Mouse (Mus musculus): ENCODE data around the gene Dkkl1.

Dkkl1 gene

DNA sequence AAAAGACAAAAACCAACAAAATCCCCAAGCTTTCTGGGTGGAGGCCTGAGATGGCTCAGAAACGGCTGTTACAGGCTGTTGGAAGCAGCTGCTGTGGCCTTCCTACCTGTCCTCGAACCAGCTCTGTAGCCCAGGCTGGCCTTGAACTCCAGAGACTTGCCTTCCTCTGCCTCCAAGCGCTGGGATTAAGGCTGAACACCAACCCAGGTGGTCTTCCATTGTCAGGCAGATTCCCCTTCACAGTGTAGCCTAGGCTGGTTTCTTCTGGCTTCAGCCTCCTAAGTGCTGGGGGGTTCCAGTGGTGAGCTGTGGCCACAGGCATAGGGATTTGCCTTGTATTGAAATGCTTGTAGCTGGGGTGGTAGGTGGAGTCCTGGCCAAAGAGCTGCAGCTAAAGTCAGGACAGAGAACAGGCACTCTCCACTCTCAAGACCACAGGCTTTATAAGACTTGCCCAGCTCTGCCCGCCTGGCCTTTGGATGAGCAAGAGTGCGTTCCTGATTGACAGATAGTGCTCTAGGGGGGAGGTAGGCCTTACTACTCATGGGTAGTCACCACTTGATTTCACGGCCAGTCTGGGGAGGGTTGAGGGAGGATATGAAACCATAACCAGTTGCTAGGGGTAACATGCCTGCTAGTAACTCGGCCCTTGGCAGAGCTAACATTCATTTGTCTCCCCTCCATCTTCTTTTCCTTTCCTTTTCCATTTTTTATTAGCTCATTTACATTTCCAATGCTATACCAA, 17.7 kb upstream of the Dkkl1 start:
- no peak for DNase-seq (ENCODE audit: low spot score in 2 of 2)

GRCm38 (mm10) chr7:45229046-45229445, 17.1 kb upstream of the Dkkl1 start:
- no peak for DNase-seq (ENCODE audit: low spot score in 2 of 2)

GRCm38 (mm10) chr7:45228548-45228947, 16.6 kb upstream of the Dkkl1 start:
- DNase-seq (ENCODE audit: low spot score in 2 of 2): no peak

- DNase-seq (ENCODE audit: low spot score in 2 of 2): no peak
Measured at GRCm38 (mm10) chr7:45226421-45226820, 14.5 kb upstream of the Dkkl1 start.

DNA sequence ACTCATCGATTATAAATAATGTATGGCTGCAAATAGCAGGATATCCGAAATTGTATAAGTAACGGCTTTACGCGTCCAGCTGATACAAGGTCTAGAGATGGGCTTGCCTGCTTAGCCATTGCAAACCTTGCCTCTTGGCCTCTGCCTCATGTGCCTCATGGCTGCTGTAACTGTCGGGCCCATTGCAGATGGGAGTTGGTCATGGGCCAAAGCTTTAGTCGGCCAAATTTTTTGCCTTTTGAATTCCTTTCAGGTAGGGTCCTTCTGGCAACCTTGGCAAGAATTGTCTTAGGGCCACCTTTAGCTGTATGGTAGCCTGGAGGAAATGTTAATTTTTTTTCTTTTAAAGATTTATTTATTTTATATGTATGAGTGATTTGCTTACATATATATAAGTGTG, 12.9 kb upstream of the Dkkl1 start:
- no peak for DNase-seq (ENCODE audit: low spot score in 2 of 2)

DNA sequence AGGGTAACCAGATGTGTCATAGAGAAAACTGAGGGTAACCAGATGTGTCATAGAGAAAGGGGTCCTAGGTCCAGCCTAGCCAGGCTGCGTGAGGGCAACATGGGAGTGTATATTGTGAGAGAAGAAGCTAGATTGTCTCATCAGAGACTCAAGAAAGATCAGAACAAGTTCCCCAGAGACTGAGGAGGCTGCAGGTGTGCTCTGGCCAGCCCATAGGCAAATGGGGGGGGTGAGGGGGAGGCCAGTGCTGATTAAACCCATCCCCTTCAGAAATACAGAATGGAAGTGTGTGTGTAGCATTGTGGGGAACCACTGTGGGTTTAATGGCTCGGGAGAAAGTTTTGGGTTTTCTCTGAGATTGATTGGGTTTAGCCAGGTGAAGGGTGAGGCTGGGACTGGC, 9.7 kb upstream of the Dkkl1 start:
- DNase-seq (ENCODE audit: low spot score in 2 of 2): no peak

DNA sequence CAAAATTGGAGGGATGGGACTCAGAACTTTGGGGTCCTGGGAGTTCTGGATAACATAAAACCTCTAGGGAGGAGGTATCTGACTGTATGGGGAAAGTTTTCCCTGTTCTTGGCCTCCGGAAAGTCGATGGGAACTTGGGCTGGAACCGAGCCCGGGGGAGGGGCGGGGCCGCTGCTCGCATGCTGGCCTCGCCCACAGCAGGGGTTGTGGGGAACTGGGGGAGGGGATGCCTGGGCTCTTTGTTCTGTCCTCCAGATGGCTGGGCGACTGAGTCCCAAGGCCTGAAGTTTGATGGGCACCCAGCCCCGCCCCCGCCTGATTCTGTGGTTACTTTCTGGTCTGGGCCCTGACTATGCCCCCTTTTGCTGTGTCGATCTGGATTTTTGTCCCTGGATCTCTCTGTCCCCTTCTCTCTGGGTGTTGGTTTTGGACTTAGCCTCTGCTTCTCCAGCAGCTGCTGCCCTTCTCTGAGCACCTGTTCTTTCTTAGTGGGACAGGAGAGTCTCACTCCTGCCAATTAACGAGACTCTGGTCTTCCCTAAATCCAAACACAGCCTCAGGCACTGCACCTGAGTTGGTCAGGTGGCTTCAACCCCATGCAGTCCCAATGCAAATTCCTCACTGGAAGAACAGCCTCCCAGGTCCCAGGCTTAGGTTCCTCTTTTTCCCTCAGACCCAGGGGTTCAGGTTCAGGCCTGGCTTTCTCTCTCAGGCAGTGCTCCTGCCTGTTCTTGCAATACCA, 4.7 kb upstream of the Dkkl1 start:
- DNase-seq (ENCODE audit: low spot score in 2 of 2): peak; percentile 77 to 84

- peak in 1 of 2 experiments; percentile 74 for DNase-seq (ENCODE audit: low spot score in 2 of 2)
Measured at GRCm38 (mm10) chr7:45215673-45216441, 3.9 kb upstream of the Dkkl1 start, which contains the start of gene Tead2. TSS of gene Tead2 (plus strand) at chr7:45215753.

DNA sequence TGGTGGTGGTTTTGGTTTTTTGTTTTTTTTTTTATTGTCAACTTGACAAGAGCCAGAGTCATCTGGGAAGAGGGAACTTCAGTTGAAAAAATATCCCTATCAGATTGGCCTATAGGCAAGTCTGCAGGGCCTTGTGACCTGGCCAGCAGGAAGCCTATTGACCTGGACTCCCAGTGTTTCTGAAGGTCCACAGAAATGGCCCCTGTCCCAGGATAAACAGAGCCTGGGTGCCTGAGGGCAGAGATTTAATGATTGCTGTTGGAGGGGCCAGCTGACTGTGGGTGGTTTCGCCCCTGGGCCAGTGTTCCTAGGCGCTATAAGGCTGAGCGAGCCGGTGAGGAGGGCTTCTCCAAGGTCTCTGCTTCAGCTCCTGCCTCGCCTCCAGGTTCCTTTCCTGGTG, 1.8 kb upstream of the Dkkl1 start:
- DNase-seq (ENCODE audit: low spot score in 2 of 2): no peak

DNA sequence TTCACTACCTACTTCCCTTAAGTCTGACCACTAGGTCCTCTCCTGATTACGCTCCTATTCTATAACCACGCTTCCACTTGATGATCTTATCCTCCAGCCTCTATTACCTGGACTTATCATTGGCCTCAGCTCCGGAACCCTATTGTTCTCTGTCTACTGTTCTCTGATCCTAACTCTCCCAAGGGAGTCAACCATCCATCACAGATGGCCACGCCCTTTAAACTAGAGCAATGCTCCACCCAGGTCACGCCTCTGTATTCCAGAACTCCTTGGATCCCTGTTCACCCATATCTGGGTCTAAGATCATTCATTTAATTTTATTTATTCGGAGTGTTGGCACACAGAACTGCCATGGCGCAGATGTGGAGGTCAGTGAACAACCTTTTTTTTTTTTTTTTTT, 409 bp upstream of the Dkkl1 start:
- no peak for DNase-seq (ENCODE audit: low spot score in 2 of 2)

GRCm38 (mm10) chr7:45211070-45211469, 877 bp downstream of the Dkkl1 start:
- DNase-seq (ENCODE audit: low spot score in 2 of 2): no peak

DNA sequence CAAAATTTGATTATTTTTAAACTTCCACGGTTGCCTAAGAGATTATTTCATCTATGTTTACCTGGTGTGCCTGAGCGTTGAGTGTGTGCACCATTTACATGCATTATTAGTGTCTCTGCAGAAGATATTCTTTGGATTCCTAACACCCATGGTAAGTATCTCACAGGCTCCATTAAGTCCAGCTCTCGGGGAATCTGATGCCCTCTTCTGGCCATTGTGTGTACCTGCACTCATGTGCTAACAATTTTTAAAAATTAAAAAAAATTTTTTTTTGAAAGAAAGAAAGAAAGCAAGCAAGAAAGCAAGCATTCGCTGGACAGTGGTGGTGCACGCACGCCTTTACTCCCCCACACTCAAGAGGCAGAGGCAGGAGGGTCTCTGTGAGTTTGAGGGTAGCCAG, 3.7 kb downstream of the Dkkl1 start:
- DNase-seq (ENCODE audit: low spot score in 2 of 2): no peak

DNA sequence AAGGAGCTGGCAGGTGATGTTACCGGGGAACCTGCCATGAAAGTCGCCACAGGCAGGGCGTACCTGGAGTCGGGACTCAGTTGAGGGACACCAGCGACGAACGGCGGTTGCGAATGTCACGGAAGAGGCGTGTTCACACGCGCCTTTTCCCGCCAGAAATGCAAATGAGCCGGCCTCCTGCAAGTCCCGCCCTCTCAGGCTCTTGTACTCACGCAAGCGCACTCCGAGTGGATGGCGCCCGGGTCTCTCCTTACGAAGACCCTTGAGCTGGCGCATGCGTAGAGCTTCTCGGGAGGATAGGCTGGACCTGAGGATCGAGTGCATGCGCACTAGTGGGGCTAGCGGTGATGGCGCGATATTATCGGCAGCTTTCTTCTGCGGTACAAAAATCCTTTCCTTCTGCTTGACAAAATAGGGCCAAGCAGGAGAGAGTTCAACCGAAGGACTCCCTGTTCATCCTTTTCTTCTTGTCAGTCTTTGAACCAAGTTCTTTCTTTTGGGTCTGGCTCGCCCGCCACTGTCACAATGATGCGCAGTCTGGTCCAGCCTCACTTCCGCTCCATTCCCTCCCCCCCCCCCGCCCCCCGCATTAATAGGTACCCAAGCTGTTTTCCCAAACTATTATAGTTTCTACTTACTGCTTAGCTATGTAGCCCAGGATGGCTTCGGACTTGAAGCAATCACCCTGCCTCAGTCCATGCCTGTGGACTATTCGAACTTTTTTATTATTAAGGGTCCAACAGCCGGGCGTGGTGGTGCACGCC, 7.4 kb downstream of the Dkkl1 start, which contains the start of gene Ccdc155:
Gene Ccdc155 (minus strand): TSS at position 513 of the 764 bp plus-strand sequence.
- peak; percentile 85 to 91 for DNase-seq (ENCODE audit: low spot score in 2 of 2)

- DNase-seq (ENCODE audit: low spot score in 2 of 2): no peak
Measured at GRCm38 (mm10) chr7:45202654-45203053, 9.3 kb downstream of the Dkkl1 start.

DNA sequence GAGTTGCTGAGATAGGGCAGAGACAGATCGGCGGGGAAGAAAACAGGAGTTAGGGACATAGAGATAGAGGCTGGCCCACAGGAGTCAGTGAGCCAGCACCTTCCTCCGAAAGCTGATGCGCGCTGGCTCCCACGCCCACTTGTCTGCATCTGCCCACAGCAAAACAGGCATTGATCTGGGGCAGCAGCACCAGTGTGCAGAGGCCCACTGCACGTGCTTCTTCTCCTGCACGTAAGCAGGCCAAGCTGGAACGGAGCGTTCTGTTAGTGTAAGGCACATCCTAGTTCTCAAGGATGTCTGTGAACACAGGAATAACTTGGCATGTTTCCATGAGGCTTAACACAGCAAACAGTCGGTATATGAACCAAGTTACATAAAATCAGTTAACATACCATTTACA, 13.0 kb downstream of the Dkkl1 start:
- DNase-seq (ENCODE audit: low spot score in 2 of 2): no peak

GRCm38 (mm10) chr7:45198435-45198834, 13.5 kb downstream of the Dkkl1 start:
- peak; percentile 58 to 71 for DNase-seq (ENCODE audit: low spot score in 2 of 2)

DNA sequence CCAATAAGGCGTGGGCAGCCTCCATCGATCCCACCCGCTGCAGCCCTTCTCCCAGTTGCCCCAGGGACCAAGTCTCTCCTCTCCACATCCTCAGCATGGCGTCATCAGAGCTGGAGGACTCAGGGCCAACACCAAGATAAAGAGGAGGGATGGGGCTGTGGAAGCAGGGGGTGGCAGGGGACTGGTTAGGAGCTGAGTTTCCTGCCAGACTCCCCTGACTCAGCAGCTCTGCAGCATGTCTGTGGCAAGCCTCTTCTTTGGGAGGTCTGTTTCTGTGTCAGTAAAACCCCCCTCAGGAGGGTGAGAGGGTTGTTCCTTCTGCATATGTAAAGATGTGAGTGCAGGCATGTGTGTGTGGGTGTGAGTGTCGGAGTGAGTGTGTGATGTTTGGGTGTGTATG, 15.0 kb downstream of the Dkkl1 start:
- no peak for DNase-seq (ENCODE audit: low spot score in 2 of 2)

- DNase-seq (ENCODE audit: low spot score in 2 of 2): no peak
Measured at GRCm38 (mm10) chr7:45196176-45196535, 15.8 kb downstream of the Dkkl1 start.

- no peak for DNase-seq (ENCODE audit: low spot score in 2 of 2)
Measured at GRCm38 (mm10) chr7:45195341-45196175, 16.4 kb downstream of the Dkkl1 start.

DNA sequence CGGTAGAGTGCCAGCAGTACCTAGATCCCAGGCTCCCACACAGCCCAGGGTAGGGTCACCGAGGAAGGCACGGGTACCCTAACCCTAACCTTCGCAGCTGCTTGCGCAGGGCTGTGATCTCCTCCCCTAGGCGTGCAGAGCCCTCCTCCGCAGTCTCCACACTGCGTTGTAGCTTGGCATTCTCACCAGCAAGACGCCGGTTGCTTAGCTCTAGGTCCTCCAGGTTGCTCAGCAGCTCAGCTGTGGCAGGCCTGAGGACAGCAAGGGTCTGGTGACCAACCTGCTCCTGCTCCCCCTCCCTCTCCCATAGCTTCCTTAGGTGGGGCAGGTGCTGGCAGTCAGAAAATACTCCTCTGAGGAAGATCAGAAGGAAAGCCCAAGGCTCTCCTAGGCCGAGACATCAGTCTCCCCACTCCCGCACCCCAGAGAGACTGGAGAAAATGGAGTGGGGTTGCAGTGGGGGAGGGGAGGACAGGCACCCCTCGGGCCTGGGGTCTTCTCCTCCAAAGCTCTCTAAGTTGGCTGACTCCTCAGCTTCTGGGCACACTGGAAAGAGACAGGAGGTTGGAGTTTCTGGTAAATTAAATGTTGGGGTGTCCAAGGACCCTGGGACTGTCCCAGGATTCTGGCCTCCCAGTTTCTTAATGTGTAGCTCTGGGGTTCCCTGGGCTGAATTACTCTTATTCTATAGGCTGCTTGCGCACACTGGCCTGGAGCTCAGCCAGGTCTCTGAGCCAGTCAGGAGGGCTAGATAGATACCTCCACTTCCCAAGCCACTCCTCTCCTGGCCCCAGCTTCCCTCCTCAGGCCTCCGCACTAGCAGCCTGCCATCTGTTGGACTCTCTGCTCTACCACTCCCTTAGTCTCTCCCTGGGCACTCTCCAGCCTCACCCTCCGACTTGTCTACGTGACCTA, 17.8 kb downstream of the Dkkl1 start:
- no peak for DNase-seq (ENCODE audit: low spot score in 2 of 2)

Measured in urinary bladder, postnatal 4 days (tissue).